Mouse (Mus musculus): ENCODE measurements around the gene Vmn1r59. TPM values are rescaled to one million over a fixed set of nuclear protein-coding genes. Genes with fewer than 3 reads are reported as not detected.
"Not testable (repeated sequence)": the region's sequence is repeated elsewhere in the genome, so short reads cannot be mapped to it uniquely, and the experiment has no call there.

Vmn1r59 gene
- not detected in 2 replicates for polyA plus RNA-seq (2012; rRNA removed)

DNA sequence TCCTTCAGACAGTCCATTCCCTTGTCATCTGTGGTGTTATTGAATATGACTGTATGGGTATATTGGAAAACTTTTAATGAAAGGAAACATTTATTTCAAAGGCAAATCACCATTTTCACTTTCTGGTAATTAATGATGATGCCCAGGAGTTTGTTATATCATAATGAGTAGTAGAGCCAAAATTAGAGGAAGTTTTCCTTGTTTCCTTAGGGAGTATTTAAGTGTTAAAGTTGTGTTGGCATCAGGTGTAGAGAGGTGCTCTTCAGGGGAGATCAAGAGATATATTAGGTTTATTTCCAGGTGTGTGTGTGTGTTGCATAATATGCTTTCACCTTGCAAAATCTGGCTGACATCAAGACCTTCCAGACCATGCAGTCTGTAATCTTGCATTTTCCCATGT is at the start of gene Vmn1r59:
Gene Vmn1r59 (minus strand): TSS at position 101 of the 400 bp plus-strand sequence.
- Histone ChIP-seq H3K27ac (ENCODE audit: insufficient read depth, low read length) (no peak within 1 kb of the TSS), H3K4me1 (ENCODE audit: control insufficient read depth, insufficient read depth, low read length) (no peaks in the 10 kb centered on the region), H3K4me3 (ENCODE audit: insufficient read depth, low read length) (no peak within 1 kb of the TSS)
- TF ChIP-seq POLR2A (IDR thresholded peaks at IDR 0.05; ENCODE audit: extremely low read depth, insufficient read depth, low read length) = no peak
- no peak for TF ChIP-seq CTCF (IDR thresholded peaks at IDR 0.05; ENCODE audit: extremely low read depth, insufficient read depth, low read length)

DNA sequence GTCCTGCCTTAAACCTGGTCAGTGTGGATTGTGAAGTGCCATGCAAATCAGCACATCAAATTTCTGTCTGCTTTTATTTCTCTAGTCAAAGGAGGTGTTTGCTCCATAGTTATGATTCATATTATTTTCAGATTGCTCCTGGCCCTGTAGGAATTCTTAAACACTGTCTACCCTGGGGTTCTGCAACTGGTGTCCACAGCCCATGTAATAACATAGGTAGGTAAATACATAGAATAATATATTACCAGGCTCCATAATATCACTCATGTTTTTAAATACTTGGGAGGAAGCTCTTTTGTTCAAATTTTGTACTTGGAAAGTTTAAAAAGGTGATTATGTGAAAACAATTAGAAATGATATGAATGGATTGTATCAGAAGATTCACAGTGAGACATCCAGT is 37.3 kb upstream of the Vmn1r59 start, which contains the start of gene Vmn2r28:
Gene Vmn2r28 (minus strand): TSS at position 101 of the 400 bp plus-strand sequence.
- not testable (repeated sequence) for H3K4me3 ChIP-seq (ENCODE audit: insufficient read depth, low read length); H3K4me1 ChIP-seq (ENCODE audit: control insufficient read depth, insufficient read depth, low read length)

DNA sequence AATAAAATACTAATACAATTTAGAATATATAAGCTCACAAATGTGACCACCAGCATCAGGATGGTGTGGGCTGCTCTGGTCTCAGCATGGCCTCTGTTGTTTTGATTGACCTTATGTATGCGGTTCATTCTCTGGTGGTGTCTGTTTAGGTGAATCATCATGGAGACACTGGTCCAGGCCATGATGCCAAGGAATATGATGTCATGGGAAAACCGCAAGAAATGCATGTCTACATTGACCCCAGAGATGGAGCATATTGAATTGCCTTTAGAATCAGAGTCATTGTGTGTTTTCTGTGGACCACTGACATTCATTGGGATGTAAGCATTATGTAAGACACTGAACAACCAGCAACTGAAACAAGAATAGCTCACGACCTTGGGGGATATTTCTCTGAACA is 2.6 kb downstream of the Vmn1r59 start:
- H3K4me3 ChIP-seq (ENCODE audit: insufficient read depth, low read length); H3K27ac ChIP-seq (ENCODE audit: insufficient read depth, low read length); H3K4me1 ChIP-seq (ENCODE audit: control insufficient read depth, insufficient read depth, low read length): not testable (repeated sequence)

More for the DNA sequence above, 37.3 kb upstream of the Vmn1r59 start, which contains the start of gene Vmn2r28:
- not testable (repeated sequence) for H3K27ac ChIP-seq (ENCODE audit: insufficient read depth, low read length)

DNA sequence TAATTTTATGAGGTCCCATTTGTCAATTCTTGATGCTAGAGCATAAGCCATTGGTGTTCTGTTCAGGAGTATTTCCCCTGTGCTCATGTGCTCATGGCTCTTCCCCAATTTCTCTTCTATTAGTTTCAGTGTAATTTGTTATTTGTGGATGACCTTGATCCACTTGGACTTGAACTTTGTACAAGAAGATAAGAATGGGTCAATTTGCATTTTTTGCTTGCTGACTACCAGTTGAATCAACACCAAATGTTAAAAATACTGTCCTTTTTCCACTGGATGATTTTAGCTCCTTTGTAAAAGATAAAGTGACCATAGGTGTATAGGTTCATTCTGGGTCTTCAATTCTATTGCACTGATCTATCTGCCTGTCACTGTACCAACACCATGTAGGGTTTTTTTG is 7.9 kb downstream of the Vmn1r59 start:
- TF ChIP-seq POLR2A (IDR thresholded peaks at IDR 0.05; ENCODE audit: extremely low read depth, insufficient read depth, low read length) (no peak), CTCF (IDR thresholded peaks at IDR 0.05; ENCODE audit: extremely low read depth, insufficient read depth, low read length) (no peak)
- Histone ChIP-seq H3K27ac (ENCODE audit: insufficient read depth, low read length) (no peak overlapping the region), H3K4me3 (ENCODE audit: insufficient read depth, low read length) (no peak overlapping the region), H3K4me1 (ENCODE audit: control insufficient read depth, insufficient read depth, low read length) (no peaks in the 10 kb centered on the region)

DNA sequence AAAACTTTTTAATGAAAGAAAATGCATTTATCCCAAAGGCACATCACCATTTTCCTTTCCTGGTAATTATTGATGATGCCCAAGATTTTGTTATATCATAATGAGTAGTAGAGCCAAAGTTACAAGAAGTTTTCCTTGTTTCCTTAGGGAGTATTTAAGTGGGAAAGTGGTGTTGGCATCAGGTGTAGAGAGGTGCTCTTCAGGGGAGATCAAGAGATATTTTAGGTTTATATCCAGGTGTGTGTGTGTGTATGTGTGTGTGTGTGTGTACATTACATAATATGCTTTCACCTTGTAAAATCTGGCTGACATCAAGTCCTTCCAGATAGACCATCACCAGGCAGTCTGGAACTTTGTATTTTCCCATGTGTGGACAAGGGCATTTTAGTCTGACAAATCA is 43.3 kb downstream of the Vmn1r59 start, which contains the start of gene Vmn1r58:
Gene Vmn1r58 (minus strand): TSS at position 101 of the 400 bp plus-strand sequence.
- H3K4me3 ChIP-seq (ENCODE audit: insufficient read depth, low read length); H3K27ac ChIP-seq (ENCODE audit: insufficient read depth, low read length); H3K4me1 ChIP-seq (ENCODE audit: control insufficient read depth, insufficient read depth, low read length): not testable (repeated sequence)

DNA sequence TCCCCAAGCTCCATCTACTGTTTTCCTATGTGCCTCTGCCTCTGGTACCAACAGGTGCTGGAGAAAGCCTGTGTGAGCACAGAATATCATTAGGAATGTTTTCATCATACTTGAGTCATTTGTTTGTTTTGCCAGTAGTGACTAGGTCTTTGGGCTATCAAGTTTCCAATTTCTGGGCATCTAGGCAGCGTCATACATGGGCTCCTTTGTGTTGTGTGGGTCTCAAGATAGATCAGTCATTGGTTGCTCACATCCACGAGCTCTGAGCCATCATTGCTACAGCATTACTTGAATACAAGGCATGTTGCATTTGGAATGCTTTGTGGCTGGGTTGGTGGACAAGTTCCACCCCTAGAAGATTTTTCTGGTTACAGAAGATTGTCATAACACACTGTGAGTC is 50.4 kb downstream of the Vmn1r59 start:
- H3K4me1 ChIP-seq (ENCODE audit: control insufficient read depth, insufficient read depth, low read length) = no peaks in the 10 kb centered on the region
- no peak overlapping the region for H3K4me3 ChIP-seq (ENCODE audit: insufficient read depth, low read length)
- TF ChIP-seq CTCF (IDR thresholded peaks at IDR 0.05; ENCODE audit: extremely low read depth, insufficient read depth, low read length) = no peak
- no peak for TF ChIP-seq POLR2A (IDR thresholded peaks at IDR 0.05; ENCODE audit: extremely low read depth, insufficient read depth, low read length)
- no peak overlapping the region for H3K27ac ChIP-seq (ENCODE audit: insufficient read depth, low read length)

Other genes starting within 250 kb of the Vmn1r59 start
- gene Vmn1r57, start 238.3 kb downstream of the Vmn1r59 start, polyA plus RNA-seq (2012; rRNA removed) = not detected in 2 replicates
- not detected in 2 replicates for gene Gm5065, start 106.2 kb downstream of the Vmn1r59 start, polyA plus RNA-seq (2012; rRNA removed)
- gene Nlrp2, start 105.7 kb downstream of the Vmn1r59 start, polyA plus RNA-seq (2012; rRNA removed) = not detected in 2 replicates
- not detected in 2 replicates for gene Vmn1r58, start 43.4 kb downstream of the Vmn1r59 start, polyA plus RNA-seq (2012; rRNA removed)
- gene Vmn2r28, start 37.2 kb upstream of the Vmn1r59 start, polyA plus RNA-seq (2012; rRNA removed) = not detected in 2 replicates
- gene Vmn1r60, start 90.5 kb upstream of the Vmn1r59 start, polyA plus RNA-seq (2012; rRNA removed) = not detected in 2 replicates
- gene Vmn1r61, start 156.5 kb upstream of the Vmn1r59 start, polyA plus RNA-seq (2012; rRNA removed) = not detected in 2 replicates
- gene Vmn1r62, start 216.9 kb upstream of the Vmn1r59 start, polyA plus RNA-seq (2012; rRNA removed) = not detected in 2 replicates